Mouse (Mus musculus) lung, postnatal 0 days (tissue): ENCODE measurements at regions not wholly inside any gene's neighbourhood (a gene's known extent, or its start where the extent isn't known, plus 50 kb on each side); places are given as distances from the start of the nearest gene placed in this dataset.
"Not testable (repeated sequence)": the region's sequence is repeated elsewhere in the genome, so short reads cannot be mapped to it uniquely, and the experiment has no call there.

Experiments
- ATAC-seq: fragments of 200-750 bp; cut with Nextera tagmentation; 2 replicates; pipeline ENCODE4 v1.8.0; 2017; ENCODE audit warnings: moderate library complexity
- DNase-seq: peaks from one replicate; pipeline ENCODE4 v3.0.0-alpha.2; 2016; ENCODE audit warnings: low spot score
- H3K27ac ChIP-seq: fragments of 300-500 bp; sonication (generic); 2 replicates; pipeline ENCODE4 v1.5.1; 2014; ENCODE audit warnings: antibody characterized with exemption, mild to moderate bottlenecking, low read length, mixed read lengths
- H3K27me3 ChIP-seq: fragments of 300-500 bp; sonication (generic); replicated peaks from 2 replicates; pipeline ENCODE4 v1.6.1; 2014; ENCODE audit warnings: low read length, mixed read lengths; ENCODE audit not compliant: insufficient read depth
- H3K36me3 ChIP-seq: fragments of 300-500 bp; sonication (generic); 2 replicates; pipeline ENCODE4 v1.6.1; 2014; ENCODE audit warnings: low read length, mixed read lengths; ENCODE audit not compliant: insufficient read depth
- H3K4me1 ChIP-seq: fragments of 300-500 bp; sonication (generic); 2 replicates; pipeline ENCODE4 v1.6.1; 2014; ENCODE audit warnings: antibody characterized with exemption, low read depth, low read length, mixed read lengths; ENCODE audit not compliant: insufficient read depth
- H3K4me2 ChIP-seq: fragments of 300-500 bp; sonication (generic); replicated peaks from 2 replicates; pipeline ENCODE4 v1.6.1; 2014; ENCODE audit warnings: low read depth, mild to moderate bottlenecking, low read length, moderate library complexity, mixed read lengths
- H3K4me3 ChIP-seq: fragments of 300-500 bp; sonication (generic); 2 replicates; pipeline ENCODE4 v1.5.1; 2014; ENCODE audit warnings: low read depth, low read length
- H3K9ac ChIP-seq: fragments of 300-500 bp; sonication (generic); replicated peaks from 2 replicates; pipeline ENCODE4 v1.6.1; 2014; ENCODE audit warnings: low read depth, mild to moderate bottlenecking
- H3K9me3 ChIP-seq: fragments of 300-500 bp; sonication (generic); 2 replicates; pipeline ENCODE4 v1.6.1; 2016; ENCODE audit warnings: low read length, mixed read lengths
- CTCF ChIP-seq: IDR thresholded peaks from 2 replicates; pipeline ENCODE4 v1.5.1; 2016; ENCODE audit warnings: antibody characterized with exemption, mild to moderate bottlenecking
- EP300 ChIP-seq: IDR thresholded peaks from 2 replicates; pipeline ENCODE4 v1.6.1; 2016; ENCODE audit warnings: antibody characterized with exemption, mild to moderate bottlenecking, control low read depth
- WGBS: fragments of 180-500 bp; shearing (Covaris S2); extraction: QIAGEN DNeasy Blood & Tissue Kit; methylation state at CpG from one replicate; pipeline ENCODE4 v1.1.7; 2014; 5-methylcytosine and 5-hydroxymethylcytosine counted together

DNA sequence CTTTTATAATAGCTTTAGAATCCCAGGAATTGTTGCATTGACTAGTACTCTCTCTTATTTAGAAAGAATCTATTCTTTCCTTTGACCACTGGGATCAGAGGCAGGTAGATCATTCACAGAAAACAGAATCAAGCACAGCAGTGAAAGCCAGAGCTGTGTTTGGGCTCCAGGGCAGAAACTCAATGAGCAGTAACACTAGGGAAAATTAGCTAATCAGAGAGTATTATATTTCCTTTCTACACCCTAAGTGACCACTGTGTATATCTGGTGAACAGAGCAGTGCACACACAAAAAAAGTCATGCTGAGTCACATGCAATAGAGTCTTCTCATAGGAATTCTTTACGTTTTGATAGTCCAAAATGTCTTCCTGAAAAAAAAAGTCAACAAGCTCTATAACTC is 542.5 kb upstream of the Klhl29 start:
- 45% methylated on average over 1 of the region's 1 CpGs for WGBS

DNA sequence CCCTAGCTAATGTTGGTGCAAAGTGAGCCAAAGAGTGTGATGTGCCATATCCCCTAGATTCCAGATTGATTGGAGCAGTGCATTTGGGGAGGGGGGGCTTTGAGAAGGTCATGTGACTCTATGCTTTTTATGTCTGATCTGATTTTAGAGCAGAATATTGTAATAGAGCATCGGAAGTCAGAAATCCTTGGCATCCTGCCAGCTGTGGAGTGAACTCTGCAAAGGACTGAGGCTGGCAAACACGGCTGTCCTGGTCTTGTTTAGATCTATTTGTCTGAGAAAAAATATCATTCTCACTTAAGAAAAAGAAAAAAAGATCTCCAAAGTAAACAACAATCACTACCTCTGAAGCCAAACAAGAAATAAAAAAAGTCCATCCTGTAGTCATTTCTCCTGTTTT is 530.8 kb upstream of the Klhl29 start:
- TF ChIP-seq EP300 (no peak), CTCF (no peak)
- WGBS, result 40% methylated on average over 2 of the region's 2 CpGs
- Histone ChIP-seq H3K27ac (no peak overlapping the region), H3K9me3 (no peaks in the 10 kb centered on the region), H3K4me3 (no peak overlapping the region), H3K9ac (no peak overlapping the region), H3K36me3 (no peaks in the 10 kb centered on the region), H3K27me3 (no peaks in the 10 kb centered on the region), H3K4me2 (no peak overlapping the region), H3K4me1 (no peaks in the 10 kb centered on the region)
- DNase-seq (no peak), ATAC-seq (no peak)

More for the DNA sequence above, 542.5 kb upstream of the Klhl29 start:
- DNase-seq, result no peak
- TF ChIP-seq EP300, result no peak
- no peak for TF ChIP-seq CTCF
- no peak overlapping the region for H3K4me2 ChIP-seq
- H3K27me3 ChIP-seq, result no peaks in the 10 kb centered on the region
- ATAC-seq, result no peak
- no peaks in the 10 kb centered on the region for H3K9me3 ChIP-seq
- H3K27ac ChIP-seq, result no peak overlapping the region
- no peak overlapping the region for H3K4me3 ChIP-seq
- H3K36me3 ChIP-seq, result no peaks in the 10 kb centered on the region
- no peaks in the 10 kb centered on the region for H3K4me1 ChIP-seq
- no peak overlapping the region for H3K9ac ChIP-seq

DNA sequence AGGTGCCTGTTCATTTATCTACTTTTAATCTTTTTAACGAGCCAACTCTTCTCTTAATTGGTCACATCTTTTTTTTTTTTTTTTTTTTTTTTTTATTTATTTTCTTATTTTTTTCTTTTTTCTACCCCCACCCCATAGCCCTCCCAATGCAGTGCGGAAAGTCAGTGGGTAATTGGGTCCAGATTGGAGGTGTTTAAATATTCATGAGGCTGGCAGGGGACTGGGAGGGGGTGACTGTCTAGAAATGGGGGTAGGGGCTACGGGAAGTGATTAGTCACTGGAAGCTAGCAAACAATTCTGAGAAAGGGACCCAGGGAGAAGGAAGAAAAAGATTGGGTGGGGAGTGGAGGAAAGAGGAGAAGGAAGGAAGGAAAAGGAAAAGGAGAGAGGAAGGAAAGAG is 516.3 kb upstream of the Klhl29 start:
- ATAC-seq, H3K4me3 ChIP-seq, DNase-seq, H3K4me1 ChIP-seq, H3K27ac ChIP-seq, H3K4me2 ChIP-seq, H3K9ac ChIP-seq, H3K36me3 ChIP-seq, H3K9me3 ChIP-seq, H3K27me3 ChIP-seq: not testable (repeated sequence)
- 69% methylated on average over 2 of the region's 3 CpGs for WGBS

DNA sequence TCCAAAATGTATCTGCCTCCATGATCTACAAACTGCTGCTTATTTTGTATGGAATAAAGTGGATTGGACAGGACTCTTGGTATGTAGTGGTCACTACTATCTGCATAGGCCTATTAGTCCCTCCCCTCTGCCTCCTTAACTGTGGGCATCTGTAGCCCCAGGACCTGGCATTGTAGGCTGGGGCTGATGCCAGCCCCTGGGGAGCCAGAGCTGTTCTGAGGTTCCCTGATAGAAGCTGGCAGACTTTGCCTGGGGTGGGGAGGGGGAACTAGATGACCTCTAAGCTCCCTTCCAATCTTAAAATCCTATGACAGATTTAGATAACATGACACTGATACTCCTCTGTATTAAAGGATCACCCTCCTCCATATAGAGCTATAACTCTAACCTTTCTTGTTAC is 491.2 kb upstream of the Klhl29 start:
- Histone ChIP-seq H3K27me3 (no peaks in the 10 kb centered on the region), H3K4me3 (no peak overlapping the region), H3K36me3 (no peaks in the 10 kb centered on the region), H3K9ac (no peak overlapping the region), H3K4me2 (no peak overlapping the region), H3K27ac (no peak overlapping the region), H3K4me1 (no peaks in the 10 kb centered on the region), H3K9me3 (no peaks in the 10 kb centered on the region)
- TF ChIP-seq CTCF (no peak), EP300 (no peak)
- ATAC-seq (no peak), DNase-seq (no peak)

DNA sequence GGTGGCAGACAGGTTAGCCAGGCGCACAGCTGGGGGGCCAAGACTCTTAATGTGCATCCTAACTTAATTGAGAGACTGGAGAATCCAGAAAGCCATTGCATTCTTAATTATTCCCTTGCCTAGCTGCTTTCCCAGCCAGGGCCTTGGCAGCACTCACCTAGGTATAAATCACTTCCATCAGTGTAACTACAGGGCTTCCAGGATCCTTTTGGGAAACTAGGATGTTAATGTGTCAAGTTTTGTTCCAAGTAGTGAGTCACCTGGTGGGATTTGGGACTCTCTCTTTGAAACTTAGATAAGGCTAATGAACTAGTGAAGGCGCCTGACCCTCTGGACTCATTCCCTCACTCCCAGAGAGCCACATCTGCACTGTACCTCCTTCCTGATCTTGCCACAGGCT is 484.3 kb upstream of the Klhl29 start:
- Histone ChIP-seq H3K27me3 (no peaks in the 10 kb centered on the region), H3K36me3 (no peaks in the 10 kb centered on the region), H3K9me3 (no peaks in the 10 kb centered on the region), H3K4me2 (no peak overlapping the region), H3K4me3 (no peak overlapping the region), H3K27ac (no peak overlapping the region), H3K9ac (no peak overlapping the region), H3K4me1 (no peaks in the 10 kb centered on the region)
- no peak for TF ChIP-seq EP300
- TF ChIP-seq CTCF, result no peak
- no peak for DNase-seq
- WGBS, result 78% methylated on average over 2 of the region's 2 CpGs
- no peak for ATAC-seq

DNA sequence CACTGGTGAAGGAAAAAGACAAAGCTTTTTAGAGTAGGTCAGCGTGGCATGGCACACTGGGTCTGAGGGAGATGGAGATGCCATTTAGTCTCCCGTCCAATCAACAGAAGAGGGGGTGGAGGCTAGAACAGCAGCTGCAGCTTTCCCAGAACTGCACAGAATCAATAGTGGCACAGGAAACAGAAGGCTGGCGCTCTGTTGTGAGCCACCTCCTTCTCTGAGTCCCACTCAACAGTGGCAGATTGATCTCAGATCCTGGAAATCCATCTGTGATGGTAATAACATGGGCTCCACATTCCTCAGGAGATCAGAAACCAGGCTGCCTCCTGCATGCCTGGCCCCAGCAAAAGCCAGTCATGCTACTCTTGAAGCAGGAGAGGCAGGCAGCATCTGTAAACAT is 480.9 kb upstream of the Klhl29 start:
- H3K36me3 ChIP-seq, result no peaks in the 10 kb centered on the region
- ATAC-seq (no peak), DNase-seq (no peak)
- H3K4me3 ChIP-seq, result no peak overlapping the region
- no peak overlapping the region for H3K9ac ChIP-seq
- H3K4me2 ChIP-seq, result no peak overlapping the region
- no peaks in the 10 kb centered on the region for H3K4me1 ChIP-seq
- 46% methylated on average over 3 of the region's 3 CpGs for WGBS
- H3K9me3 ChIP-seq, result no peaks in the 10 kb centered on the region
- no peaks in the 10 kb centered on the region for H3K27me3 ChIP-seq
- H3K27ac ChIP-seq, result no peak overlapping the region
- TF ChIP-seq EP300, result no peak
- no peak for TF ChIP-seq CTCF

DNA sequence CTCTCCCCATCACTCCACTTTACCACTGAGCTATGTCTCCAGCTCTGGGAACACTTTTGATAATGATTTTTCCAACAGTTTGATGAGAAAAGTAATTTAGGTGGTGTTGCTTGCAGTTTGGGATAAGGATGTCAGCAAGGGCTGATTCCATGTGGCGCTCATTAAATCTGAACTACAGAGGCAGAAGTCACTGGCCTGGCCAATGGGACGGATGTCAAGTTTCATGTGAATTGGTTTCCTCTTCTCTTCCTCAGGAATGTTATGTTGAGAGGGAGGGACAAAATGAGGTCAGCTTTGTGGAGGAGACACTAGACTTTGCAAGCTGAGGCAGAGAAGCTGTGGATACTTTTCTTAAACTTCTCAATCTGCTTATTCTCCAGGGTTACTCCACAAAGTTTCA is 434.9 kb upstream of the Klhl29 start:
- Histone ChIP-seq H3K4me3 (no peak overlapping the region), H3K27me3 (no peaks in the 10 kb centered on the region), H3K9me3 (no peaks in the 10 kb centered on the region), H3K4me1 (no peaks in the 10 kb centered on the region), H3K27ac (no peak overlapping the region), H3K36me3 (no peaks in the 10 kb centered on the region), H3K4me2 (no peak overlapping the region), H3K9ac (no peak overlapping the region)
- no peak for TF ChIP-seq CTCF
- TF ChIP-seq EP300, result no peak
- ATAC-seq (no peak), DNase-seq (no peak)
- WGBS, result 65% methylated on average over 2 of the region's 2 CpGs
